Mouse (Mus musculus) stomach, embryonic 16.5 days (tissue): ENCODE measurements around the gene Bpi. TPM values are rescaled to one million over a fixed set of nuclear protein-coding genes. Genes with fewer than 3 reads are reported as not detected.
A peak's percentile ranks its signal among the peaks of the same experiment; 100 is the strongest.

ENCODE experiments used
- ATAC-seq: fragments of 200-750 bp; cut with Nextera tagmentation; 2 replicates; pipeline ENCODE4 v1.8.0; 2017; ENCODE audit warnings: moderate number of reproducible peaks, moderate TSS enrichment; ENCODE audit not compliant: insufficient read depth, low FRiP score
- H3K27ac ChIP-seq: fragments of 300-500 bp; sonication (generic); 2 replicates; pipeline ENCODE4 v1.5.1; 2014; ENCODE audit warnings: low read length
- H3K27me3 ChIP-seq: fragments of 300-500 bp; sonication (generic); 2 replicates; pipeline ENCODE4 v1.6.1; 2014; ENCODE audit warnings: low read length, control low read depth, mixed read lengths; ENCODE audit not compliant: control insufficient read depth, insufficient read depth
- H3K36me3 ChIP-seq: fragments of 300-500 bp; sonication (generic); 2 replicates; pipeline ENCODE4 v1.6.1; 2014; ENCODE audit warnings: low read length; ENCODE audit not compliant: control insufficient read depth, insufficient read depth
- H3K4me1 ChIP-seq: fragments of 300-500 bp; sonication (generic); 2 replicates; pipeline ENCODE4 v1.6.1; 2014; ENCODE audit warnings: low read length, control low read depth, mixed read lengths; ENCODE audit not compliant: control insufficient read depth, insufficient read depth
- H3K4me2 ChIP-seq: fragments of 300-500 bp; sonication (generic); 2 replicates; pipeline ENCODE4 v1.6.1; 2014; ENCODE audit warnings: low read depth, low read length, mixed read lengths
- H3K4me3 ChIP-seq: fragments of 300-500 bp; sonication (generic); replicated peaks from 2 replicates; pipeline ENCODE4 v1.5.1; 2014; ENCODE audit warnings: mild to moderate bottlenecking, low read length
- H3K9ac ChIP-seq: fragments of 300-500 bp; sonication (generic); 2 replicates; pipeline ENCODE4 v1.6.1; 2014; ENCODE audit warnings: low read length
- H3K9me3 ChIP-seq: fragments of 300-500 bp; sonication (generic); replicated peaks from 2 replicates; pipeline ENCODE4 v1.6.1; 2016; ENCODE audit warnings: low read length, control low read depth; ENCODE audit not compliant: control insufficient read depth
- whole genome bisulfite sequencing: fragments of 180-500 bp; shearing (Covaris S2); extraction: QIAGEN DNeasy Blood & Tissue Kit; methylation state at CpG from one replicate; pipeline ENCODE4 v1.1.7; 2014; 5-methylcytosine and 5-hydroxymethylcytosine counted together
- microRNA-seq: library from miRNA; unstranded; fragments of <30 nt; microRNA quantifications from one replicate; pipeline ENCODE4, GENCODE M21; 2016
- polyA plus RNA-seq: library from polyadenylated mRNA; unstranded; fragments of >200 nt; fragmentation: Nextera tagmentation; extraction: Ambion mirVana; gene quantifications from 2 replicates; pipeline ENCODE4 v1.2.1, GENCODE M21; 2015

The Bpi gene
- polyA plus RNA-seq, 1 experiment from 2014 or later = not detected

DNA sequence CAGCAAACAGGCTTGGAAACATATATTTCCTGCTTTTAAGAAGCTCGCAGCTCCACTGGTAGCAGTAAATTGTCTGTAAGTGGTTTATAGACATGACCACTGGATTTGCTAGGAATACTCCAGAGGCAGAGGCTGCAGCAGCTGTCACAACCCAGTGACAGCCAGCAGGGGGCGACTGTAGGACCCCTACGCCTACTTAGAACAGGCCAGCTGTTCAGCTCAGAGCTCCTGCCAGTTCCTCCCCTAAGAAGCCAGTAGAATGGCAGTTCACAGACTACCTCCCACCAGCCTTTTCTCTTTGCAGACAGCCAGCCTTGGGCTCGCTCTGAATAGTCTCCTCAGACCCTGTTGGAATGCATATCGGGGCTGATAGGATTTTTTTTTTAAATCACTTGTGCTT is 59.1 kb downstream of the Bpi start:
- Histone ChIP-seq H3K4me2 (no peak overlapping the region), H3K36me3 (no peaks in the 10 kb centered on the region), H3K4me3 (no peak overlapping the region), H3K27me3 (no peaks in the 10 kb centered on the region), H3K4me1 (no peaks in the 10 kb centered on the region), H3K9ac (no peak overlapping the region), H3K27ac (no peak overlapping the region), H3K9me3 (no peaks in the 10 kb centered on the region)
- 18% methylated on average over 5 of the region's 5 CpGs for WGBS
- ATAC-seq = peak; percentile 37; the same call in 1 of the 2 replicates

- no peak overlapping the region for H3K4me2 ChIP-seq
- no peaks in the 10 kb centered on the region for H3K9me3 ChIP-seq
- no peaks in the 10 kb centered on the region for H3K4me1 ChIP-seq
- no peak overlapping the region for H3K9ac ChIP-seq
- no peak for ATAC-seq
- H3K36me3 ChIP-seq = no peaks in the 10 kb centered on the region
- H3K4me3 ChIP-seq = no peak overlapping the region
- H3K27ac ChIP-seq = no peak overlapping the region
- 86% methylated on average over 6 of the region's 6 CpGs for WGBS
- no peaks in the 10 kb centered on the region for H3K27me3 ChIP-seq
These were observed 63.7 kb downstream of the Bpi start for GRCm38 (mm10) chr2:158321596-158321995.

DNA sequence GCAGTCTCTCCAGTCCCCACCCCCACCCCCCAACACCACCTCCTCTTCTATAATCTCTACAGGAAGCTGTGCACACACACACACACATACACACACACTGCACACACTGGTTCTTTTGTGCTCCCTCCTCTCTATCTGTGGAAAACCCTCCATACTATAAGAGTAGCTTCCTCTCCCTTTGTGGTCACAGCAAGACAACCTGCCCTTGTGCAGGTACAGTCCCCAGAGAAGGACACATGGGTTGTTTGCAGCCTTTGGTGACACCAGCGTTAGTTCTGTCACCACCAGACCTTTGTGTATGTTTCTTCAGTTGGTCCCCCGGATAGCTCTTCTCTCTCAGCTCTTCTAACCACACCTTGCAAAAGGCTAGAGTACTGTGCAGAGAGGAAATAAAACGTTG is 65.0 kb downstream of the Bpi start:
- H3K36me3 ChIP-seq = no peaks in the 10 kb centered on the region
- H3K27ac ChIP-seq = no peak overlapping the region
- no peak overlapping the region for H3K4me3 ChIP-seq
- WGBS = 54% methylated on average over 3 of the region's 3 CpGs
- H3K4me1 ChIP-seq = no peaks in the 10 kb centered on the region
- no peaks in the 10 kb centered on the region for H3K27me3 ChIP-seq
- H3K4me2 ChIP-seq = no peak overlapping the region
- no peaks in the 10 kb centered on the region for H3K9me3 ChIP-seq
- H3K9ac ChIP-seq = no peak overlapping the region
- ATAC-seq = no peak

DNA sequence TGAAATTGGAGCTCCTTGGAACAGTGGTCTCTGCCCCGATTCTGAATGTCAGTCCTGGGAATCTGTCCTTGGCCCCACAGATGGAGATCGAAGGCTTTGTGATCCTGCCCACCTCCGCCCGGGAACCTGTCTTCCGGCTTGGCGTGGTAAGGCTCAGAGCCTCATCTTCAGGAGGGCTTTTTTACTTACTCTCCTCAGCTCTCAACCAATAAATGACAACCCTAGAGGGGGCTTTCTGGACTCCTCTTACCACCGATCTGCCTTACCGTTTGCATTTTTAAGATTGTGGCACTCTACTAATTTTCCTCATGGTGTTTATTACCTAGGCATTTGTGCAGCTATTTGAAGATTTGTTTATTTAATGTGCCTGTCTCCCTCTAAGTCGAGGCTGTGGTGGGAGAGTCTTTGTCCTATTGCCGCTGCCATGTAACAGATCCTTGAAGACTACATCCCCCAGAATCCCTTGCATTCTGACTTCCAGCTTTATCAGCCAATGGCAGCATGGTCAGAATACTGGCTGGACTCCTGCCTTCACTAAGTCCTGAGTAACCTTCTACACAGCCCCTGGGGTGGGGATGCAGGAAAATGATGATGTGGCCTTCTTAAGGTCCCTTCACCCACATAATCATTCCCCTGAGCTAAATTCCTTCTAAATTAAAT is 66.8 kb downstream of the Bpi start:
- 49% methylated on average over 10 of the region's 10 CpGs for WGBS
- H3K4me1 ChIP-seq = no peaks in the 10 kb centered on the region
- no peaks in the 10 kb centered on the region for H3K27me3 ChIP-seq
- H3K9me3 ChIP-seq = no peaks in the 10 kb centered on the region
- H3K27ac ChIP-seq = no peak overlapping the region
- no peak for ATAC-seq
- no peaks in the 10 kb centered on the region for H3K36me3 ChIP-seq
- H3K4me2 ChIP-seq = no peak overlapping the region
- H3K4me3 ChIP-seq = no peak overlapping the region
- no peak overlapping the region for H3K9ac ChIP-seq

GRCm38 (mm10) chr2:158325609-158326008 is 67.7 kb downstream of the Bpi start:
- ATAC-seq = no peak
- 84% methylated on average over 8 of the region's 8 CpGs for WGBS
- H3K36me3 ChIP-seq = no peaks in the 10 kb centered on the region
- H3K27me3 ChIP-seq = no peaks in the 10 kb centered on the region
- H3K4me2 ChIP-seq = no peak overlapping the region
- no peak overlapping the region for H3K9ac ChIP-seq
- no peaks in the 10 kb centered on the region for H3K4me1 ChIP-seq
- no peaks in the 10 kb centered on the region for H3K9me3 ChIP-seq
- no peak overlapping the region for H3K4me3 ChIP-seq
- H3K27ac ChIP-seq = no peak overlapping the region

Small RNA genes lying within 50 kb of the gene (microRNA-seq; reads per million reads assigned to microRNA genes)
- not detected for gene Mir7685

Other genes with a start within 250 kb of the Bpi start
- 21.0 and 21.5 TPM in 2 replicates for gene Tti1, start 229.7 kb upstream of the Bpi start, polyA plus RNA-seq
- 34.5 and 36.1 TPM in 2 replicates for gene Rprd1b, start 229.6 kb upstream of the Bpi start, polyA plus RNA-seq
- gene Tgm2, start 111.7 kb upstream of the Bpi start, polyA plus RNA-seq = 123 and 133 TPM in 2 replicates
- 4.7 and 5.4 TPM in 2 replicates for gene D630003M21Rik, start 28.9 kb upstream of the Bpi start, polyA plus RNA-seq
- 6.3 and 7.0 TPM in 2 replicates for gene Lbp, start 48.4 kb downstream of the Bpi start, polyA plus RNA-seq
- gene Snhg11, start 117.5 kb downstream of the Bpi start, polyA plus RNA-seq = 5.4 and 7.5 TPM in 2 replicates
- gene Ralgapb, start 151.8 kb downstream of the Bpi start, polyA plus RNA-seq = 12.5 and 13.2 TPM in 2 replicates
- gene Adig, start 244.5 kb downstream of the Bpi start, polyA plus RNA-seq = 1.9 and 3.8 TPM in 2 replicates